Mouse (Mus musculus) cerebellum, postnatal 36 days (tissue): ENCODE measurements at regions not wholly inside any gene's neighbourhood (a gene's known extent, or its start where the extent isn't known, plus 50 kb on each side); places are given as distances from the start of the nearest gene placed in this dataset.
A peak's percentile ranks its signal among the peaks of the same experiment; 100 is the strongest.

Experiments used
- DNase-seq, 2 experiments: peaks; one replicate each; pipeline ENCODE4 v3.0.0; 2021 to 2022; ENCODE audit warnings: mixed read lengths in 2 of 2

- no peak for DNase-seq
Measured at GRCm38 (mm10) chr3:22021360-22021935, 55.0 kb upstream of the Tbl1xr1 start.

GRCm38 (mm10) chr3:22022418-22022817 lies 54.0 kb upstream of the Tbl1xr1 start:
- DNase-seq, result no peak

GRCm38 (mm10) chr3:22023049-22023448 lies 53.4 kb upstream of the Tbl1xr1 start:
- no peak for DNase-seq

- peak in 1 of 2 experiments; percentile 6 for DNase-seq
Measured at GRCm38 (mm10) chr3:22023551-22023950, 52.9 kb upstream of the Tbl1xr1 start.

GRCm38 (mm10) chr3:22024200-22024599 lies 52.3 kb upstream of the Tbl1xr1 start:
- DNase-seq, result no peak

- DNase-seq, result no peak
Measured at GRCm38 (mm10) chr3:22025119-22025518, 51.3 kb upstream of the Tbl1xr1 start.

GRCm38 (mm10) chr3:22025615-22026014 lies 50.8 kb upstream of the Tbl1xr1 start:
- no peak for DNase-seq
